Mouse (Mus musculus): Measurements from ENCODE around the gene Bmp7.

- TF ChIP-seq CTCF (IDR thresholded peaks at IDR 0.05; ENCODE audit: extremely low read depth, insufficient read length, insufficient replicate concordance, low read depth, low read length): peak; percentile 97
- no peak for TF ChIP-seq POLR2A (IDR thresholded peaks at IDR 0.05; ENCODE audit: low read depth, low read length)
Measured at GRCm38 (mm10) chr2:172831133-172831532, 109.0 kb downstream of the Bmp7 start.

Data from small intestine, adult 2 months (tissue).